Mouse (Mus musculus): ENCODE measurements around the gene Rtl4. TPM values are rescaled to one million over a fixed set of nuclear protein-coding genes. Genes with fewer than 3 reads are reported as not detected.

Gene Rtl4
- 1.1 TPM in 2 replicates for polyA plus RNA-seq (2012; rRNA removed)

GRCm38 (mm10) chrX:144688207-144689118 lies at the start of gene Rtl4:
Gene Rtl4 (plus strand): TSS chrX:144688907.

GRCm38 (mm10) chrX:144688142-144688206 lies 733 bp upstream of the Rtl4 start, which contains the start of gene Trpc5:
Gene Trpc5 (minus strand): TSS chrX:144688180.

Other genes with a start within 250 kb of the Rtl4 start
- 0.03 TPM in 1 of 2 replicates, not detected in the other for gene Trpc5os, start 232.3 kb upstream of the Rtl4 start, polyA plus RNA-seq (2012; rRNA removed)
- gene Trpc5, start 727 bp upstream of the Rtl4 start, polyA plus RNA-seq (2012; rRNA removed), result 3.4 and 3.6 TPM in 2 replicates

All from central nervous system, embryonic 18 days (tissue).